Mouse (Mus musculus) MEL (cell line): ENCODE results near the gene Rad51b. TPM values are rescaled to one million over a fixed set of nuclear protein-coding genes. Genes with fewer than 3 reads are reported as not detected.

Experiments used
- DNase-seq: peaks from one replicate; pipeline ENCODE4 v3.0.0; 2011; ENCODE audit warnings: low read depth, low spot score
- H3K27ac ChIP-seq: 2 replicates; pipeline ENCODE4 v1.5.1; 2012; ENCODE audit warnings: low read depth, mild to moderate bottlenecking, control low read depth, low read length, moderate library complexity; ENCODE audit not compliant: control insufficient read depth
- H3K27me3 ChIP-seq, 2 experiments: fragments of 150-350 bp in 1 of 2; sonication (generic) in 1 of 2; 2 replicates each; pipeline ENCODE4 v1.6.1; 2012; ENCODE audit warnings: low read length in 2 of 2, mild to moderate bottlenecking in 2 of 2, improper control_type of control experiment in 1 of 2, moderate library complexity in 1 of 2; ENCODE audit not compliant: insufficient read depth in 2 of 2, control insufficient read depth in 1 of 2
- H3K36me3 ChIP-seq, 2 experiments: 2 replicates each; pipeline ENCODE4 v1.6.1; 2012 to 2014; ENCODE audit warnings: low read length in 2 of 2, improper control_type of control experiment in 1 of 2, inconsistent platforms in 1 of 2, mild to moderate bottlenecking in 1 of 2; ENCODE audit not compliant: insufficient read depth in 2 of 2, control insufficient read depth in 1 of 2
- H3K4me1 ChIP-seq, 2 experiments: fragments of 150-350 bp in 1 of 2; sonication (generic) in 1 of 2; 2 replicates each; pipeline ENCODE4 v1.6.1; 2012; ENCODE audit warnings: low read length in 2 of 2, improper control_type of control experiment in 1 of 2, mild to moderate bottlenecking in 1 of 2; ENCODE audit not compliant: insufficient read depth in 2 of 2, control insufficient read depth in 1 of 2
- H3K4me3 ChIP-seq, 2 experiments: fragments of 150-350 bp in 1 of 2; sonication (generic) in 1 of 2; 2 replicates each; pipeline ENCODE4 v1.5.1; 2012; ENCODE audit warnings: low read depth in 2 of 2, low read length in 2 of 2, mild to moderate bottlenecking in 2 of 2, moderate library complexity in 2 of 2, control low read depth in 1 of 2, improper control_type of control experiment in 1 of 2; ENCODE audit not compliant: control insufficient read depth in 1 of 2, insufficient read depth in 1 of 2
- H3K79me2 ChIP-seq: 2 replicates; pipeline ENCODE4 v1.6.1; 2012; ENCODE audit warnings: mild to moderate bottlenecking, low read length, moderate library complexity; ENCODE audit not compliant: control insufficient read depth, poor library complexity, insufficient read depth
- H3K9ac ChIP-seq: 2 replicates; pipeline ENCODE4 v1.6.1; 2012; ENCODE audit warnings: low read depth, mild to moderate bottlenecking, control low read depth, low read length, moderate library complexity; ENCODE audit not compliant: control insufficient read depth, poor library complexity, severe bottlenecking
- H3K9me3 ChIP-seq: fragments of 150-350 bp; sonication (generic); replicated peaks from 2 replicates; pipeline ENCODE4 v1.6.1; 2012; ENCODE audit warnings: mild to moderate bottlenecking, low read length, improper control_type of control experiment, moderate library complexity; ENCODE audit not compliant: insufficient read depth
- CHD1 ChIP-seq: IDR thresholded peaks from 2 replicates; pipeline ENCODE4 v1.6.1; 2012; ENCODE audit warnings: low read depth, mild to moderate bottlenecking, inconsistent platforms, low read length, improper control_type of control experiment
- CTCF ChIP-seq, 3 experiments: IDR thresholded peaks in 2 of 3; conservative IDR thresholded peaks in 1 of 3; 2 replicates each; pipeline ENCODE4 v1.5.1; 2011 to 2012; ENCODE audit warnings: low read length in 3 of 3, low read depth in 2 of 3, mild to moderate bottlenecking in 2 of 3, improper control_type of control experiment in 1 of 3, inconsistent platforms in 1 of 3, mixed read lengths in 1 of 3, moderate library complexity in 1 of 3; ENCODE audit not compliant: control insufficient read depth in 1 of 3, insufficient read depth in 1 of 3, poor library complexity in 1 of 3, severe bottlenecking in 1 of 3
- E2F4 ChIP-seq: IDR thresholded peaks from 2 replicates; pipeline ENCODE4 v1.6.1; 2011; ENCODE audit warnings: low read depth, low read length, improper control_type of control experiment, borderline replicate concordance
- EP300 ChIP-seq, 2 experiments: IDR thresholded peaks; 2 replicates each; pipeline ENCODE4 v1.6.1; 2011; ENCODE audit warnings: improper control_type of control experiment in 2 of 2, low read length in 2 of 2, low read depth in 1 of 2, mild to moderate bottlenecking in 1 of 2
- ETS1 ChIP-seq: IDR thresholded peaks from 2 replicates; pipeline ENCODE4 v1.6.1; 2012; ENCODE audit warnings: low read depth, mild to moderate bottlenecking, inconsistent platforms, low read length, improper control_type of control experiment, moderate library complexity
- GATA1 ChIP-seq: IDR thresholded peaks from 2 replicates; pipeline ENCODE4 v1.6.1; 2011; ENCODE audit warnings: low read depth, low read length, improper control_type of control experiment
- HCFC1 ChIP-seq: IDR thresholded peaks from 2 replicates; pipeline ENCODE4 v1.6.1; 2012; ENCODE audit warnings: low read depth, mild to moderate bottlenecking, inconsistent platforms, low read length, improper control_type of control experiment, moderate library complexity
- JUND ChIP-seq: IDR thresholded peaks from 2 replicates; pipeline ENCODE4 v1.6.1; 2011; ENCODE audit warnings: low read depth, mild to moderate bottlenecking, improper control_type of control experiment, low read length
- KAT2A ChIP-seq: conservative IDR thresholded peaks from 2 replicates; pipeline ENCODE4 v1.6.1; 2012; ENCODE audit warnings: low read depth, low read length, improper control_type of control experiment, inconsistent platforms
- MAFK ChIP-seq: IDR thresholded peaks from 2 replicates; pipeline ENCODE4 v1.6.1; 2011; ENCODE audit warnings: low read depth, mild to moderate bottlenecking, low read length, improper control_type of control experiment, borderline replicate concordance
- MAZ ChIP-seq: IDR thresholded peaks from 2 replicates; pipeline ENCODE4 v1.6.1; 2012; ENCODE audit warnings: low read depth, mild to moderate bottlenecking, inconsistent platforms, low read length, improper control_type of control experiment
- MYB ChIP-seq: IDR thresholded peaks from 2 replicates; pipeline ENCODE4 v1.6.1; 2011; ENCODE audit warnings: mild to moderate bottlenecking, low read depth, low read length, improper control_type of control experiment
- MYC ChIP-seq: IDR thresholded peaks from 2 replicates; pipeline ENCODE4 v1.6.1; 2011; ENCODE audit warnings: low read depth, mild to moderate bottlenecking, low read length, improper control_type of control experiment, moderate library complexity
- NELFE ChIP-seq: IDR thresholded peaks from 2 replicates; pipeline ENCODE4 v1.6.1; 2011; ENCODE audit warnings: low read depth, low read length, improper control_type of control experiment
- POLR2A ChIP-seq, 2 experiments: IDR thresholded peaks; 2 replicates each; pipeline ENCODE4 v1.6.1; 2011 to 2012; ENCODE audit warnings: low read length in 2 of 2, mild to moderate bottlenecking in 2 of 2, control low read depth in 1 of 2, improper control_type of control experiment in 1 of 2, low read depth in 1 of 2, moderate library complexity in 1 of 2; ENCODE audit not compliant: control insufficient read depth in 1 of 2, insufficient read depth in 1 of 2, poor library complexity in 1 of 2
- POLR2AphosphoS2 ChIP-seq: IDR thresholded peaks from 2 replicates; pipeline ENCODE4 v1.6.1; 2011; ENCODE audit warnings: low read length, improper control_type of control experiment
- POLR2AphosphoS5 ChIP-seq: IDR thresholded peaks from 2 replicates; pipeline ENCODE4 v1.6.1; 2012; ENCODE audit warnings: low read depth, borderline replicate concordance, mild to moderate bottlenecking, inconsistent platforms, low read length, moderate library complexity, mixed read lengths
- RAD21 ChIP-seq: IDR thresholded peaks from 2 replicates; pipeline ENCODE4 v1.6.1; 2011; ENCODE audit warnings: mild to moderate bottlenecking, low read depth, low read length, improper control_type of control experiment
- TBP ChIP-seq: IDR thresholded peaks from 2 replicates; pipeline ENCODE4 v1.8.0; 2011; ENCODE audit warnings: low read depth, low read length, improper control_type of control experiment
- UBTF ChIP-seq: IDR thresholded peaks from 2 replicates; pipeline ENCODE4 v1.6.1; 2012; ENCODE audit warnings: low read depth, mild to moderate bottlenecking, inconsistent platforms, low read length, improper control_type of control experiment, moderate library complexity, borderline replicate concordance; ENCODE audit not compliant: insufficient read depth
- USF1 ChIP-seq: IDR thresholded peaks from 2 replicates; pipeline ENCODE4 v1.6.1; 2014; ENCODE audit warnings: low read depth, mild to moderate bottlenecking, inconsistent platforms, low read length, improper control_type of control experiment, moderate library complexity
- USF2 ChIP-seq, 2 experiments: IDR thresholded peaks; 2 replicates each; pipeline ENCODE4 v1.6.1; 2011 to 2012; ENCODE audit warnings: improper control_type of control experiment in 2 of 2, low read length in 2 of 2, borderline replicate concordance in 1 of 2, inconsistent platforms in 1 of 2, low read depth in 1 of 2, mild to moderate bottlenecking in 1 of 2; ENCODE audit not compliant: insufficient read depth in 1 of 2
- ZKSCAN1 ChIP-seq: IDR thresholded peaks from 2 replicates; pipeline ENCODE4 v1.6.1; 2012; ENCODE audit warnings: low read depth, mild to moderate bottlenecking, inconsistent platforms, low read length, improper control_type of control experiment, moderate library complexity
- ZNF384 ChIP-seq: IDR thresholded peaks from 2 replicates; pipeline ENCODE4 v1.6.1; 2012; ENCODE audit warnings: low read depth, mild to moderate bottlenecking, inconsistent platforms, low read length, improper control_type of control experiment
- polyA plus RNA-seq, 2 experiments: library from polyadenylated mRNA; stranded (reverse) in 1 of 2; unstranded in 1 of 2; fragments of >175 nt in 1 of 2; fragments of >200 nt in 1 of 2; gene quantifications; 2 replicates each; pipeline versions ENCODE4 v1.2.1 to v1.2.4; 2012; ENCODE audit warnings: low replicate concordance in 2 of 2, low read depth in 1 of 2; ENCODE audit not compliant: insufficient read length in 2 of 2, insufficient read depth in 1 of 2, missing spikeins in 1 of 2
- total RNA-seq: library from RNA; depleted of rRNA; stranded (reverse); fragments of 300-350 nt; gene quantifications from 2 replicates; pipeline ENCODE4 v1.2.3, GENCODE M21; 2012

Rad51b gene
- total and polyA plus RNA-seq, 3 experiments, result 3.6 to 5.7 TPM; not detected in 1

DNA sequence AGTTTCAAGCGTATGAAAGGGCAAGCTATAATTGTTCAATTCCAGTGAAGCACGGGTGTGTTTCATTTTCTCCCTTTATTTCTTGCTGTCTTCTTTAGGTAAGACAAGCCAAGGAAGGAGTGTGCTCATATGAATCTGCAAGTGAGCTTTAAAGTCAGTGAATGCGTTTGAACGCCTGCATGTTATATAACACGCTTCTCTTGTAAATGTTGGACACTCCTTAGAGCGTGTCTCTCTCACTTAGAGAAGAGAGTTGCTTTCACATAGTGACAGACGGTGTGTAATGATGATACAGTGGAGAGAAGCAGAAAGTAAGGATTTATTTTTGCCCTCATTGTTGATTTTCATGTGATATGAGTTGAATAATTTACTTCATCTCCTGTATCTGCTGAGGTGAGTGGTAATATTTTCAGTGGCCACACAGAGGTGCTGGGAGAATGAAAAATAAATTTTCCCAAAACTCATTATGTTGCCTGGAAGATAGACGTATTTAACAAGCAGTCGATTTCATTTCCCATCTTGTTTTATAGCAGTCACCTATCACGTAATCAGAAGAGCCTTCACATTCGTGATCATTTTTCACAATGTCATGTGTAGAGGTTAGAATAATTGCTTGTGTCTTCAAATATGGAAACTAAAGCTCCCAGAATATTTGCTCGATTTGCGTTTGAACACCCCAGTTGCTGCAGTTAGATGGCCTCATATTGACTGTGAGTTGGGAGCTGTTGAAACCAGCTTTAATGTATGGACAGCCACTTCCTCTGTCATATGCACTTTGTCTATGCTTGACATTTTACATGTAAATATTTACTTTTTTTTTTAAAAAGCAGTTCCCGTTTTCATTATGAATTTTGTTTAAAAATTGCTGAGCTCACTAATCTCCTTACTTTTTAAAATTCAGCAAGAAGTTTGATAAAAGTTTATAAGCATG, 228.1 kb downstream of the Rad51b start:
- Histone ChIP-seq H3K4me3 (no peak overlapping the region), H3K27me3 (no peaks in the 10 kb centered on the region), H3K9me3 (no peaks in the 10 kb centered on the region), H3K9ac (no peak overlapping the region), H3K36me3 (no peaks in the 10 kb centered on the region), H3K4me1 (no peaks in the 10 kb centered on the region), H3K79me2 (no peaks in the 10 kb centered on the region), H3K27ac (no peak overlapping the region)
- no peak for TF ChIP-seq KAT2A
- no peak for TF ChIP-seq CHD1
- DNase-seq, result no peak

DNA sequence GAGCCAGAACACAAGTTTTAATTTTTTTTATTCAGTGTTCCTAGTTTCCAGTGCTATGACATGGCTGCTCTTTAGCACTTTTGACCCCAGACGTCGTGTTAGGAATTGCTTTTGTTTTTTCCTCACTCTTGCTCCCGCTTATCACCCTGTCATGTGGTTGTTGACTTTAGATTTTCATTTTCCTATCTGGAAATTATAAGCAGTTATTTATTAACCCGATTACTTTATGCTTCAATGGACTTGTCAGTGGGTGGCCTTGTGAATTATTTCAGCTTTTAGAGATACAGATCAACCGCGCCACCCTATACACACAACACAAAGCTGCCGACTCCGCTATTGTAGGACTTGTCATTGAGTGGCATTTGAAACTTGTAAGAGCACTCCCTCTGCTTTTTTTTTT, 228.8 kb downstream of the Rad51b start:
- H3K36me3 ChIP-seq, result no peaks in the 10 kb centered on the region
- H3K27ac ChIP-seq, result no peak overlapping the region
- TF ChIP-seq RAD21 (no peak), UBTF (no peak), NELFE (no peak), MAFK (no peak), EP300 (IDR thresholded peaks at IDR 0.05; ENCODE audit: low read depth in 1 of 2, low read length in 2 of 2) (no peak), HCFC1 (no peak), ZKSCAN1 (no peak), KAT2A (no peak), MYC (no peak), USF1 (no peak)
- H3K4me3 ChIP-seq, result no peak overlapping the region
- DNase-seq, result no peak
- no peaks in the 10 kb centered on the region for H3K27me3 ChIP-seq
- H3K4me1 ChIP-seq, result no peaks in the 10 kb centered on the region
- H3K9ac ChIP-seq, result no peak overlapping the region
- no peaks in the 10 kb centered on the region for H3K79me2 ChIP-seq
- H3K9me3 ChIP-seq, result no peaks in the 10 kb centered on the region

DNA sequence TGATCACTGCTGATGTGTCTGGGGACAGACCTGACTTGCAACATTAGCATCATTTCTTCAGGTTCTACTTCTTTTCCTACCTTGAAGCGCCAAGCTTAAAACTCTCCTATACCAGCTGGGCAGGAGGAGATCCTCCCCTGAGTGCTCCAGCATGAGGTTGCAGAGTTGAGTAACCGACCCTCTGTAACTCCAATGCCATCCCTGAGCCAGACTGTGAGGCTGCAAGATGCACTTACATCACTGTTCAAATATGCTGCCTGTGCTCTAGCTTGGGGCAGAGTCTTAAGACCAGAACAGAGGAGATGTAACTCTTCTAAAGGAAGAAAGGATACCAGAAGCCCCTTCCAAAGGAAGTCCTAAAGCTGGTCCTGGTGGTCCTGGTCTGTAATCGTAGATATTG, 230.1 kb downstream of the Rad51b start:
- Histone ChIP-seq H3K79me2 (no peaks in the 10 kb centered on the region), H3K4me3 (no peak overlapping the region)

More for the DNA sequence above, 230.1 kb downstream of the Rad51b start:
- Histone ChIP-seq H3K9ac (no peak overlapping the region), H3K36me3 (no peaks in the 10 kb centered on the region), H3K27ac (no peak overlapping the region), H3K9me3 (no peaks in the 10 kb centered on the region), H3K4me1 (no peaks in the 10 kb centered on the region), H3K27me3 (no peaks in the 10 kb centered on the region)
- TF ChIP-seq MAZ (no peak), USF1 (no peak), POLR2AphosphoS5 (no peak), KAT2A (no peak), ZNF384 (no peak), ETS1 (no peak), POLR2A (IDR thresholded peaks at IDR 0.05; ENCODE audit: control insufficient read depth in 1 of 2, insufficient read depth in 1 of 2, low read depth in 1 of 2, low read length in 2 of 2, poor library complexity in 1 of 2) (no peak), POLR2AphosphoS2 (no peak), CHD1 (no peak), TBP (no peak), JUND (no peak), USF2 (IDR thresholded peaks at IDR 0.05; ENCODE audit: borderline replicate concordance in 1 of 2, insufficient read depth in 1 of 2, low read depth in 1 of 2, low read length in 2 of 2) (no peak), ZKSCAN1 (no peak), CTCF (IDR thresholded peaks at IDR 0.05 in 2 of 3, conservative IDR thresholded peaks at IDR 0.05 in 1 of 3; ENCODE audit: control insufficient read depth in 1 of 3, insufficient read depth in 1 of 3, low read depth in 2 of 3, low read length in 3 of 3, poor library complexity in 1 of 3, severe bottlenecking in 1 of 3) (no peak), GATA1 (no peak), MAFK (no peak), MYB (no peak), E2F4 (no peak)
- DNase-seq, result no peak
